8 mouse cellular contexts compared by ENCODE assay signal in the genomic region with DNA sequence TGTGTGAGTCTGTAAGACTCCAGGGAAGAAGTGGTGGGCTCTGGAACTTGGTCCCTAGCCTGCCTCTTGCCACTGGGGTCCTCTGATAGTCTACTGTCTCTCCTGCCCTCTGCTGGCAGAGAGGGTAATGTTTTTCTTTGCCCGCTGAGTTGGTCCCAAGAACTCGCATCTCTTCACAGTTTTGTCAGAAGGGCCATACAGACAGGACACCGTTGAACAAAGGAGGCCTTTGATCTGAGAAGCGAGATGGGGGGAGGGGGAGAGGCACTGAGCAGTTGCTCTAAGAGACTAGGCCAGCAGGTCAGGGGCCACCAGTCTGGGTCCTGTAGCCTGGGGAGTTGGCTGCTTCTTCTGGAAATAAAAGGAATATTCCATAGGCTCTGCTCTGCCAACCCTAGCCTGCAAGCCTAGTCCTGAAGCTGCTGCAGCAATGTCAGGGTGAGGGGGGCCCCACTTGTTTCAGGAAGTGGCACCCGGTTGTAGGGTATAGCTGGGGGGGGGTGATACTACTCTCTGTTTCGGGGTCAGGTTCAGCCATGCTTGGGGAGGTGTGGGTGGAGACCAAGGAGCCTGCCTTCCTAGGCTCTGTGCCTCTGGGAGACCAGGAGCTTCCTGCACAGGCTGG. TPM values are rescaled to one million over a fixed set of nuclear protein-coding genes. Genes with fewer than 3 reads are reported as not detected.
A peak's percentile ranks its signal among the peaks of the same experiment; 100 is the strongest.
DNase-seq lines count a peak whose midpoint lies in the region; ATAC-seq and TF ChIP-seq lines count a peak whose summit lies in the region.

No protein-coding gene starts in this region.

- TF ChIP-seq POLR2A in small intestine, adult 2 months (IDR thresholded peaks at IDR 0.05; ENCODE audit: low read depth, low read length), result no peak

- H3K4me1 ChIP-seq in small intestine, adult 2 months (ENCODE audit: control insufficient read depth, insufficient read depth, insufficient read length, low read length), result peaks cover 17% of the 10 kb centered on the region

- no peak overlapping the region for H3K4me3 ChIP-seq in small intestine, adult 2 months (ENCODE audit: low read depth, low read length)

- DNase-seq in CD4-positive, CD25-positive, alpha-beta regulatory T cell, adult 2 months (ENCODE audit: low read depth, low spot score), result peak; percentile 53
- peak; percentile 75 for DNase-seq in layer of hippocampus, adult 11-12 months (ENCODE audit: low spot score)
- DNase-seq in layer of hippocampus, adult 9-10 months (ENCODE audit: low spot score), result no peak
- DNase-seq in brain, adult 2 months (ENCODE audit: low read depth, low spot score), result peak; percentile 73
- peak; percentile 73 to 77 for DNase-seq in layer of hippocampus, postnatal 10 days (ENCODE audit: low spot score in 2 of 2)
- no peak for DNase-seq in ovary, postnatal 14 days (ENCODE audit: low spot score)

- 44% methylated on average over 6 of the region's 6 CpGs for WGBS in small intestine, adult 2 months

- no peak for ATAC-seq in CD4-positive, CD25-positive, alpha-beta regulatory T cell, adult 4 months

- H3K27ac ChIP-seq in small intestine, adult 2 months (ENCODE audit: insufficient read depth, low read depth, low read length), result no peak overlapping the region

- H3K27me3 ChIP-seq in small intestine, adult 2 months (ENCODE audit: control insufficient read depth, insufficient read depth, low read length), result peaks cover 4% of the 10 kb centered on the region; the same call in 1 of the 2 replicates

- peak; percentile 54; the same call in 1 of the 2 replicates for TF ChIP-seq CTCF in small intestine, adult 2 months (IDR thresholded peaks at IDR 0.05; ENCODE audit: extremely low read depth, insufficient read length, insufficient replicate concordance, low read depth, low read length)

- H3K36me3 ChIP-seq in small intestine, adult 2 months (ENCODE audit: control insufficient read depth, insufficient read depth, low read length), result no peaks in the 10 kb centered on the region

RNA-seq across cellular contexts. Expression of a gene that starts 6.6 kb away (rescaled TPM):
- 1 to 10 TPM; 5.1 to 5.5 TPM for polyA plus RNA-seq in CD4-positive, CD25-positive, alpha-beta regulatory T cell, adult 4 months (2017; shearing (Covaris generic))
- total RNA-seq in layer of hippocampus, postnatal 10 days (2021), result 100 to 1,000 TPM; 208 to 216 TPM
- 46.8 and 52.9 TPM in 2 replicates for polyA plus RNA-seq in small intestine, adult 2 months (2012; rRNA removed)

RNA-seq across cellular contexts. Expression of a gene that starts 28.8 kb away (rescaled TPM):
- polyA plus RNA-seq in CD4-positive, CD25-positive, alpha-beta regulatory T cell, adult 4 months (2017; shearing (Covaris generic)), result 1 to 10 TPM; 1.2 to 5.7 TPM
- total RNA-seq in layer of hippocampus, postnatal 10 days (2021), result 10 to 100 TPM; 50.5 to 55.2 TPM
- 115 and 177 TPM in 2 replicates for polyA plus RNA-seq in small intestine, adult 2 months (2012; rRNA removed)

RNA-seq across cellular contexts. Expression of a gene that starts 29.3 kb away (rescaled TPM):
- 1 to 10 TPM; 1.6 to 2.8 TPM for polyA plus RNA-seq in CD4-positive, CD25-positive, alpha-beta regulatory T cell, adult 4 months (2017; shearing (Covaris generic))
- total RNA-seq in layer of hippocampus, postnatal 10 days (2021), result 10 to 100 TPM; 43.7 to 55.4 TPM
- polyA plus RNA-seq in small intestine, adult 2 months (2012; rRNA removed), result 17.7 and 30.3 TPM in 2 replicates

RNA-seq across cellular contexts. Expression of a gene that starts 33.4 kb away (rescaled TPM):
- polyA plus RNA-seq in CD4-positive, CD25-positive, alpha-beta regulatory T cell, adult 4 months (2017; shearing (Covaris generic)), result not detected
- not detected for total RNA-seq in layer of hippocampus, postnatal 10 days (2021)
- polyA plus RNA-seq in small intestine, adult 2 months (2012; rRNA removed), result 0.11 and 0.14 TPM in 2 replicates

RNA-seq across cellular contexts. Expression of a gene that starts 39.3 kb away (rescaled TPM):
- not detected for polyA plus RNA-seq in CD4-positive, CD25-positive, alpha-beta regulatory T cell, adult 4 months (2017; shearing (Covaris generic))
- under 1 TPM in 1 of 2 experiments, not detected in 1; 0.49 TPM for total RNA-seq in layer of hippocampus, postnatal 10 days (2021)
- polyA plus RNA-seq in small intestine, adult 2 months (2012; rRNA removed), result not detected in 2 replicates

Comparison
In these comparisons a context has a peak if more than half of its experiments do, and no peak if none do; other contexts are left out.
1. DNase-seq: peak in CD4-positive, CD25-positive, alpha-beta regulatory T cell, adult 2 months (single experiment), layer of hippocampus, adult 11-12 months (single experiment), brain, adult 2 months (single experiment) and layer of hippocampus, postnatal 10 days (2 of 2); none in layer of hippocampus, adult 9-10 months (single experiment) and ovary, postnatal 14 days (single experiment).
2. RNA of a gene that starts 28.8 kb away (polyA plus RNA-seq): 115 to 177 TPM in small intestine, adult 2 months; 1.2 to 5.7 TPM in CD4-positive, CD25-positive, alpha-beta regulatory T cell, adult 4 months; every median in the first group is over 10 times any median in the second.